Mouse (Mus musculus): ENCODE results near the gene Ripply1.

The Ripply1 gene

GRCm38 (mm10) chrX:139782278-139783044 is at the start of gene Ripply1:
Gene Ripply1, minus strand, starts transcription at chrX:139782353.
- DNase-seq: no peak

- DNase-seq: no peak
These were observed 46.4 kb upstream of the Ripply1 start for GRCm38 (mm10) chrX:139828363-139829092.

- DNase-seq: no peak
These were observed 44.8 kb upstream of the Ripply1 start for GRCm38 (mm10) chrX:139826926-139827325.

- DNase-seq: no peak
These were observed 43.2 kb upstream of the Ripply1 start for GRCm38 (mm10) chrX:139825402-139825801.

- no peak for DNase-seq
These were observed 33.0 kb upstream of the Ripply1 start for GRCm38 (mm10) chrX:139815201-139815600.

- DNase-seq: no peak
These were observed 32.0 kb upstream of the Ripply1 start for GRCm38 (mm10) chrX:139814018-139814635.

- no peak for DNase-seq
These were observed 31.3 kb upstream of the Ripply1 start for GRCm38 (mm10) chrX:139813299-139814002.

- DNase-seq: no peak
These were observed 30.6 kb upstream of the Ripply1 start for GRCm38 (mm10) chrX:139812636-139813298.

GRCm38 (mm10) chrX:139808501-139808900 is 26.3 kb upstream of the Ripply1 start:
- no peak for DNase-seq

GRCm38 (mm10) chrX:139808085-139808484 is 25.9 kb upstream of the Ripply1 start:
- DNase-seq: no peak

GRCm38 (mm10) chrX:139807391-139807790 is 25.2 kb upstream of the Ripply1 start:
- DNase-seq: no peak

GRCm38 (mm10) chrX:139805918-139806317 is 23.8 kb upstream of the Ripply1 start:
- no peak for DNase-seq

GRCm38 (mm10) chrX:139803028-139803427 is 20.9 kb upstream of the Ripply1 start:
- no peak for DNase-seq

- no peak for DNase-seq
These were observed 18.3 kb upstream of the Ripply1 start, which contains the start of gene Cldn2 for GRCm38 (mm10) chrX:139800406-139800878. Gene Cldn2, plus strand, starts transcription at chrX:139800828.

GRCm38 (mm10) chrX:139799953-139800352 is 17.8 kb upstream of the Ripply1 start:
- DNase-seq: no peak

GRCm38 (mm10) chrX:139797875-139798274 is 15.7 kb upstream of the Ripply1 start:
- peak; percentile 8 for DNase-seq

GRCm38 (mm10) chrX:139796037-139796436 is 13.9 kb upstream of the Ripply1 start:
- DNase-seq: no peak

- no peak for DNase-seq
These were observed 12.1 kb upstream of the Ripply1 start for GRCm38 (mm10) chrX:139794072-139794845.

GRCm38 (mm10) chrX:139785764-139786163 is 3.6 kb upstream of the Ripply1 start:
- DNase-seq: no peak

GRCm38 (mm10) chrX:139783045-139783422 is 881 bp upstream of the Ripply1 start:
- no peak for DNase-seq

- DNase-seq: no peak
These were observed 590 bp downstream of the Ripply1 start for GRCm38 (mm10) chrX:139781563-139781962.

- no peak for DNase-seq
These were observed 1.2 kb downstream of the Ripply1 start for GRCm38 (mm10) chrX:139780988-139781387.

All from thymus, postnatal 25 days (tissue).